Mouse (Mus musculus) forebrain, embryonic 12.5 days (tissue): ENCODE data around the gene Atp5f1. TPM values are rescaled to one million over a fixed set of nuclear protein-coding genes. Genes with fewer than 3 reads are reported as not detected.
"Not testable (repeated sequence)": the region's sequence is repeated elsewhere in the genome, so short reads cannot be mapped to it uniquely, and the experiment has no call there.

ENCODE experiments used
- ATAC-seq: fragments of 200-750 bp; cut with Nextera tagmentation; 2 replicates; pipeline ENCODE4 v1.8.0; 2017; ENCODE audit warnings: moderate TSS enrichment; ENCODE audit not compliant: low FRiP score
- H3K27ac ChIP-seq: fragments of 300-500 bp; sonication (generic); 2 replicates; pipeline ENCODE4 v1.5.1; 2016; ENCODE audit warnings: mild to moderate bottlenecking
- H3K27me3 ChIP-seq: fragments of 300-500 bp; sonication (generic); 2 replicates; pipeline ENCODE4 v1.6.1; 2016; ENCODE audit warnings: mild to moderate bottlenecking
- H3K36me3 ChIP-seq: fragments of 300-500 bp; sonication (generic); replicated peaks from 2 replicates; pipeline ENCODE4 v1.6.1; 2016; ENCODE audit warnings: mild to moderate bottlenecking
- H3K4me1 ChIP-seq: fragments of 300-500 bp; sonication (generic); 2 replicates; pipeline ENCODE4 v1.6.1; 2016
- H3K4me2 ChIP-seq: fragments of 300-500 bp; sonication (generic); 2 replicates; pipeline ENCODE4 v1.6.1; 2016; ENCODE audit warnings: mild to moderate bottlenecking, moderate library complexity
- H3K4me3 ChIP-seq: fragments of 300-500 bp; sonication (generic); replicated peaks from 2 replicates; pipeline ENCODE4 v1.5.1; 2016; ENCODE audit warnings: mild to moderate bottlenecking
- H3K9ac ChIP-seq: fragments of 300-500 bp; sonication (generic); 2 replicates; pipeline ENCODE4 v1.6.1; 2016; ENCODE audit warnings: mild to moderate bottlenecking
- H3K9me3 ChIP-seq: fragments of 300-500 bp; sonication (generic); 2 replicates; pipeline ENCODE4 v1.6.1; 2016
- WGBS: fragments of 180-500 bp; shearing (Covaris S2); methylation state at CpG from one replicate; pipeline ENCODE4 v1.1.7; 2016; 5-methylcytosine and 5-hydroxymethylcytosine counted together
- polyA plus RNA-seq: library from polyadenylated mRNA; unstranded; fragments of >200 nt; fragmentation: Nextera tagmentation; extraction: Ambion mirVana; gene quantifications from 2 replicates; pipeline ENCODE4 v1.2.1, GENCODE M21; 2016

Atp5f1 gene
- polyA plus RNA-seq, 1 experiment from 2014 or later = 455 TPM

DNA sequence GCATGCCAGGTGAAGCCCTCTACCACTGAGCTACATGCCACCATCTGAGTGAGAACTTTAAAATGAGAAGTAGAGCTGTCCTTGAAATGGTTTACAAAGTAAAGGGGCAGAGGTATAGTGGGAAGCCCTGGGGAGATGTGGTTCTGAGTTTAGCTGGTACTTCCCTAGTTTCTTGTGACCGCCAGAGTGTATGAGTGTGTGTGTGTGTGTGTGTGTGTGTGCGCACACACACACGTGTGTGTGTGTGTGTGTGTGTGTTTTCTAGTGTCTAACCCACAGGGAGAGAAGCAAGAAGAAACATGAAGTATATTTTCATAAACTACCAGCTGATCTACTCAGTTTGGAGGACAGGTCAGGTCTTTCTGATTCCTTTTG lies 31.7 kb downstream of the Atp5f1 start:
- no peaks in the 10 kb centered on the region for H3K36me3 ChIP-seq
- no peak for ATAC-seq
- no peak overlapping the region for H3K9ac ChIP-seq
- H3K4me3 ChIP-seq = no peak overlapping the region
- WGBS = 100% methylated on average over 3 of the region's 3 CpGs
- no peaks in the 10 kb centered on the region for H3K9me3 ChIP-seq
- no peak overlapping the region for H3K27ac ChIP-seq
- no peaks in the 10 kb centered on the region for H3K27me3 ChIP-seq
- no peak overlapping the region for H3K4me2 ChIP-seq
- H3K4me1 ChIP-seq = no peaks in the 10 kb centered on the region

DNA sequence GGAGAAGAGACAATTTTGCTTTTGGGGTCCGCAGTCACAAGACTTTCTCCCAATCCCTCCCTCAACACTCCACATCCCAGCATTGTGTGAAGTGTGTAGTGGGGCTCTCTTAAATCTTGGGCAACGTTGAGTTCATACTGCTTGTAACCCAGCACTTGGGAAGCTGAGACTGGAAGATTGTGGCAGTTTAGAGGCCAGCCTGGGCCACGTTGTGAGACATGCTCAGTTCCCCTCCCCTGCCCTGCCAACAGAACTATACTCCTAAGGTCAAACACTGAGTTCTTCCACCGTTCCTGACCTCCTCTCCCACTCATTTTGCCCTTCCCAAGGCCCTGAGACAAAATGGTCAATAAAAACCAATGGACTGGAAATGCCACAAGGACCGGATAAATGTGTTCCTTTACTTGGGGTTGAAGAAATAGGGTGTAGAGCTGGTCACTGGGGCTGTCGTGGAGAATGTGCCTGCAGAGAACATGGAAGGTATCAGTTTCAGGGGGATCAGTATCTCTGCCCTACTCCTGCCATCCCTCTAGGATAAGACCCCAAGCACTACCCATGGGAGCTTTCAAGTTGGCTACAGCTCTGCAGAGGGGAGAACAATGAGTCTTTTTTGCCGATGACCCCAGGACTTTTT lies 32.2 kb downstream of the Atp5f1 start:
- no peaks in the 10 kb centered on the region for H3K27me3 ChIP-seq
- 85% methylated on average over 7 of the region's 7 CpGs for WGBS

DNA sequence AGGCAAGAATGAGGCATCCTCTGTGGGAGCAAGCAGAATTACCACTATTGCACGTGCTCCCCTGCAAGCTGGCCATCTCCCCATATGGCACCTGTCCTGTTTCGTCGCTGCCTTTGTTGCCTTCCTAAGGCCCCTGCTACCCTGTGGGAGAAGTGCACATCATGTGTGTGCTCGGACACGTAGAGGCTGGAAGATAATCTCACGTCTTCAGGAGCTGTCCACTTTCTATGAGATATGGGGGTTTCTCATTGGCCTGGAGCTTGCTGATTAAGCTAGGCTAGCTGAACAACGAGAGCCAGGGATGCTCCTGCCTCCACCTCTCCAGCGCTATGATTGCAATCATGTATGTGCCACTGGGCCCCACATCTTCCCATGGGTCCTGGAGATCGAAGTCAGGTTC lies 35.3 kb downstream of the Atp5f1 start:
- no peaks in the 10 kb centered on the region for H3K4me1 ChIP-seq
- 92% methylated on average over 9 of the region's 9 CpGs for WGBS
- no peak overlapping the region for H3K4me2 ChIP-seq
- H3K36me3 ChIP-seq = no peaks in the 10 kb centered on the region
- no peaks in the 10 kb centered on the region for H3K27me3 ChIP-seq
- H3K9me3 ChIP-seq = no peaks in the 10 kb centered on the region
- H3K4me3 ChIP-seq = no peak overlapping the region
- no peak overlapping the region for H3K27ac ChIP-seq
- ATAC-seq = no peak
- no peak overlapping the region for H3K9ac ChIP-seq

More for the DNA sequence above, 32.2 kb downstream of the Atp5f1 start:
- H3K4me1 ChIP-seq = no peaks in the 10 kb centered on the region
- no peak overlapping the region for H3K4me2 ChIP-seq
- no peaks in the 10 kb centered on the region for H3K36me3 ChIP-seq
- no peak overlapping the region for H3K4me3 ChIP-seq
- H3K27ac ChIP-seq = no peak overlapping the region
- ATAC-seq = no peak
- no peaks in the 10 kb centered on the region for H3K9me3 ChIP-seq
- H3K9ac ChIP-seq = no peak overlapping the region

DNA sequence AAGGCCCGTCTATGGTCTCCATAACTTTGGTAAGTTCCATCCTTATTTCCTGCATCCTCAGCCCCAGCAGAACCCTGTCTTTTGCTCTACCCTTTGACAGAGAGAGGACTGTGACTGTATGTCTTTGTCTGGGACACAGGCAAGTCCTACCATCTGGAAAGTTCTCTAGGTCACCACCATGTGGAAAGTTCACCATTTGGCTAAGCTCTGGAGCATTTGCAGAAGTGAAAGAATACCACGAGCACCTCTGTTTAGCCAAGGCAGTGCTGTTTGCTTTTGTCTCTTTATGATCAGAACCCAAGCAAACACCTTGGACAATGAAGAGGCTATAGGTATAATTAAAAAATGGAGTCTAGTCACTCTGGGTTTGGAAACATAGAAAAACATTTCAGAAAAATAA lies 37.9 kb downstream of the Atp5f1 start:
- no peaks in the 10 kb centered on the region for H3K36me3 ChIP-seq
- no peak for ATAC-seq
- no peak overlapping the region for H3K9ac ChIP-seq
- H3K27me3 ChIP-seq = no peaks in the 10 kb centered on the region
- H3K4me3 ChIP-seq = no peak overlapping the region
- no peak overlapping the region for H3K27ac ChIP-seq
- H3K4me1 ChIP-seq = no peaks in the 10 kb centered on the region
- H3K9me3 ChIP-seq = no peaks in the 10 kb centered on the region
- H3K4me2 ChIP-seq = no peak overlapping the region
- 85% methylated on average over 2 of the region's 2 CpGs for WGBS

DNA sequence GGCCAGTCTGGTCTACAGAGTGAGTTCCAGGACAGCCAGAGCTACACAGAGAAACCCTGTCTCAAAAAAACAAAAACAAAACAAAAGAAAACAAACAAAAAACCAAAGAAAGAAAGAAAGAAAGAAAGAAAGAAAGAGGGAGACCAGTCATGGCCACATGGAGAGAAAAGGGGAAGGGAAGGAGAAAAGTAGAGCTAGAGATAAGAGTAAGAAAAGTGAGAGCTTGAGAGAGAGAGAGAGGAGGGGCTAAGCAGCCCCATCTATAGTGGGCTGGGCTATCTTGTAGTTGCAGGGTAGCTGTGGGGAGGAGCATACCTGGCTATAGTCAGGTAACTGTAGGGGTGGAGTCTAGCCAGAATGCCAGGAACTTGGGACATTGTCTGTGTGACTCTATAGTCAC lies 39.2 kb downstream of the Atp5f1 start:
- not testable (repeated sequence) for H3K27me3 ChIP-seq, ATAC-seq

DNA sequence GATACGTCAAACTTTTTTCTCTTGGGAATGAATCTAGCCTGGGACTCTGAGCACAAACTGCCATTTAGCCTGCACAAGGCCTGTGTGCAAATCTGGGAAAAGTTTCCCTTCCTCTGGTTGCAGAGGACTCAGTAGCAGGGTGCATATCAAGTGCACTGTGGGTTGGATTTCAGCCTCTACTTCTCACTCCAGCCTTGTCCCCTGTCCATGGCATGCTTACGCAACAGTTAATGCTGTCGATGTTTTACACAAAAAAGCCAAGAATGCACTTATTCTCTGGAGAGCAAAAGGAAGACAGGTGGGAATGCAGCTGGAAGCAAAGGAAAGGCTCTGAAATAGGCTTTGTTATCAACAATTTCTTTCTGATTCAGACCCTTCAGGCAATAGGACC lies 41.5 kb downstream of the Atp5f1 start:
- Histone ChIP-seq H3K27ac (no peak overlapping the region), H3K4me2 (no peak overlapping the region), H3K9ac (no peak overlapping the region), H3K4me1 (no peaks in the 10 kb centered on the region), H3K4me3 (no peak overlapping the region), H3K9me3 (no peaks in the 10 kb centered on the region), H3K36me3 (no peaks in the 10 kb centered on the region), H3K27me3 (no peaks in the 10 kb centered on the region)
- WGBS = 82% methylated on average over 3 of the region's 3 CpGs
- ATAC-seq = no peak

More for the DNA sequence above, 39.2 kb downstream of the Atp5f1 start:
- not testable (repeated sequence) for H3K9me3 ChIP-seq, H3K4me3 ChIP-seq, H3K4me2 ChIP-seq, H3K9ac ChIP-seq, H3K27ac ChIP-seq, H3K4me1 ChIP-seq, H3K36me3 ChIP-seq

DNA sequence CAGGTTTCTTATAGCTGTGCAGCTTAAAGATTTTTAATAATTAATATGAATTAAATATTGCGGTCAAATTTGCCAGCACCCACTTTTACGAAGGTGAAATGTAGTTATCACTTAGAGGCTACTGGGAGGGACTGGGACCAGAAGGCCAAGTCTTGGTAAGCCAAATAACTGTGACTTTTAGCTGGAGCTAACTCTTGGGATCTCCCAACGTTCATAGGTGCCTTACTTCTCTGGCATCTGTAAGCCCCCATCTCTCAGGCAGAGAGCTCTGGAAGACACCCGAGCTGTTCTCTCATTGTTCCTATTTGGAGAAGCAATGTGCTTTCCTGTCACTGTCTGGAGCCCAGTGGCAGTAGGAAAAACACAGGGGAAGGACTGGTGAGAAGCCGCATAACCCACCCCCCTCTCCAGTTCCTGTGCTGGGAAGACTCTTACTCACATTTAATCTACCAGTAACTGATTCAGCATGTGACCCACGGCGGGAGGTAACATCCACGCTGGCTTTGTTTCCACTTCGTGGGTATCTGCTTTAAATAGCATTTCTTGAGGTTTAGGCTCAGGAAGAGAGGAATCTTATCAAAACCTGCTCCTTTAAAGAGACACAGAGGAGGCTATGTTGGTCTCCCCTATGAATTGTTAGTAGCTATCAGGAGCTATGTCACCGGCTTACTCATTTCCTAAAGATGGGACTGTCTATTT lies 42.1 kb downstream of the Atp5f1 start:
- Histone ChIP-seq H3K27ac (no peak overlapping the region), H3K27me3 (no peaks in the 10 kb centered on the region), H3K9ac (no peak overlapping the region), H3K4me1 (no peaks in the 10 kb centered on the region), H3K4me2 (no peak overlapping the region), H3K36me3 (no peaks in the 10 kb centered on the region), H3K9me3 (no peaks in the 10 kb centered on the region), H3K4me3 (no peak overlapping the region)
- no peak for ATAC-seq
- WGBS = 76% methylated on average over 10 of the region's 10 CpGs

DNA sequence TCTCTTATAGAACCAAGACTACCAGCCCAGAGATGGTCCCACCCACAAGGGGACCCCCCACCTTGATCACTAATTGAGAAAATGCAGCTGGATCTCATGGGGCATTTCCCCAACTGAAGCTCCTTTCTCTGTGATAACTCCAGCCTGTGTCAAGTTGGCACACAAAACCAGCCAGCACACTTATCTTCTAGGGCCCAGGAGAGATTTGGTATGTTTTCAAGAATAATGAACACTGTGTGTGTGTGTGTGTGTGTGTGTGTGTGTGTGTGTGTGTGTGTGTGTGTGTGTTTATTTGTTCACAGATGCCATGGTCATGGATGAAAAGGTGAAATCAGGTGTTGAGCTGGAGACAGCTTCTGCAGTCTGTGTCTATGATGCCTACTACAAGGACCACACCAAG lies 43.4 kb downstream of the Atp5f1 start:
- not testable (repeated sequence) for H3K9me3 ChIP-seq, H3K27me3 ChIP-seq, H3K4me3 ChIP-seq, H3K27ac ChIP-seq, ATAC-seq, H3K4me1 ChIP-seq, H3K36me3 ChIP-seq, H3K9ac ChIP-seq, H3K4me2 ChIP-seq

DNA sequence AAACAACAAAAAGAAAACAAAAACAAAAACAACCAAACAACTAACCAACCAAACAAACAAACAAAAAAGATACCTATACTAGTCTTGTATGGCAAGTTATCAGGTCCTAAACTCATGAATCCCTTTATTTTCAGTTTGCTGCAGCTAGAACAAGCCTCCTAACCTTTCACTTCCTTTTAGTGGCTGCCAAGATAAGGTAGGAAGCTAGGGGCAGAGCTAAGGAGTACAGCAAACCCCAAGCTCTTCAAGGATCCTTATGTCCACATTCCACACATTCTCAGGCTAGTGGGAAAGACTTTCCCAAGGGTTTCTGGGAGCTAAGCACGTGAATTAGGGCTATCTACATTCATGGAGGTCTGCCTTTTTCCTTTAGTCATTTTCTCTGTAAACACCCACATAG lies 44.6 kb downstream of the Atp5f1 start:
- Histone ChIP-seq H3K4me3 (no peak overlapping the region), H3K36me3 (no peaks in the 10 kb centered on the region), H3K27ac (no peak overlapping the region), H3K27me3 (no peaks in the 10 kb centered on the region), H3K4me2 (no peak overlapping the region), H3K9me3 (no peaks in the 10 kb centered on the region), H3K9ac (no peak overlapping the region), H3K4me1 (no peaks in the 10 kb centered on the region)
- WGBS = 50% methylated on average over 1 of the region's 1 CpGs
- no peak for ATAC-seq

DNA sequence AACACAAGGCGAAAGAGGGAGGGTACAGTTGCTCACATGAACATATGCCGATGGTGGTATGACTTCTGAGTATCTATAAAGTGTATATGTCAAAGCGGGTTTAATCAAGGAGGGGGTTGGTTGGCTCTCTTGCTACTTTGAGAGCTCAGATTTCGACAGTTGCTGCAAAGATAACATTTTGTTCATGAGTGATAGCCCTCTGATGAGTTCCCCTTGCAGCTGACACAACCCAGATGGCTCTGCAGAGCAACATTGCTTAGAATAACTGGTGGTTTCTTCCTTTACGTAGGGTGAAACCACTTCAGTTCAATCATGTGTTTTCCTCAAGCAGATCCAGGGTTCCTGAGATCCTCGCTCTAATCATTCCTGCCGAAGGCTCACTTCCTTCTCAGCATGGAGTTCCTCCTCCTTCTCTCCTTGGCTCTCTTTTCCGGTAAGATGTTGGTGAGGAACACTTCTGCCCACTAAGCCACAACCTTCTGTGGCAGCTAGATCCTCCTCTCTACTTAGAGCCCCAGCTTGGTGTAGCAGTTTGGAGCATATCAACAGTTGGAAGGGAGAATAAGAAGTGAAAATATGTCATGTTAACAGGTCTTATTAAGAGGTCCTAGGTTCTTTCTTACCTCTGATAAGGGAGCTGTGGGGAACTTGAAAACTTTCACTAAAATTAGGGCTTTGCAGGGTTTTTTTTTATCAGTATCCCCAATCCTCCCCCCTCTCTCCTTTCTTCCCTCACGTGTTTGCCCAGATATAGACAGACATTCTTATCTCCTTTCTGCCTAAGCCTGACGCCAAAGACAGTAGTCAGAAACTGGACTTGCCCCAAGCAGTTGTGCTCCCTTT lies 45.8 kb downstream of the Atp5f1 start:
- ATAC-seq = no peak
- 84% methylated on average over 10 of the region's 10 CpGs for WGBS

DNA sequence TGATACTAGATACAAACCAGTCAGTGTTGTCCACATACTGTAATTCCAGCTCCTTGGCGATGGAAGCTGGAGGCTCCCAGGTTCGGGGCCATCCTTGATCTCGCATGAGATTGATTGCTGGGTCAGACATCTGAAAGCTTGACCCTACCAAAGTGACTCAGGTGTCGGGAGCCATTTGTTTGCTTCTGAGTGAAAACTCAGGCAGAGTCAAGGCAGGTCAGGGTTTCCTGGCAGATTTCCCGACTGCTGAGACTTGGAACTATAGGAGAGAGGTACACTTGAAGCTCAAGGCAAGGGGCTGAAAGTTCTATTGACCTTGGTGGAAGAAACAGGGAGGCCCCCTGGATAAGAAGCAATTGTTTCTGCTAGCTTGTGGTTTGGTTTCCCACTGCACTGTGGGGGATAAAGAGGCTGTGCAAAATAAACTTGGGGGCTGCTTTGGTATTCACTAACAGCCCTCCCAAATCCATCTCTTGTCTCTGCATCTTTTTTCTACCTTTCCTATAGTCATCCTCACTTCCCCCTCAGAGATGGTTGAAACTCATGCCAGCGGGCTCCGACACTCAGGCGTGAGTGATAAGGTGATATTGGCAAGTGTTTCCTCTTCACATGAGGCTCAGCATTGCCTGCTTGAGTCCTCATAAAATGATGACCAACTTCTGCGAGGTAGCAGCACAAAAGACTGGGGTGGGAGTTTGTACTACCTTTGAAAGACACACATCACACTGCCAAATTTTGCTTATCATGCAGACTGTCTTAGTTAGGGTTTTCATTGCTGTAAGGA lies 47.6 kb downstream of the Atp5f1 start:
- WGBS = 86% methylated on average over 9 of the region's 9 CpGs
- no peak overlapping the region for H3K4me2 ChIP-seq
- no peaks in the 10 kb centered on the region for H3K36me3 ChIP-seq
- H3K9ac ChIP-seq = no peak overlapping the region
- no peak overlapping the region for H3K4me3 ChIP-seq
- H3K4me1 ChIP-seq = no peaks in the 10 kb centered on the region
- no peak for ATAC-seq
- H3K27me3 ChIP-seq = no peaks in the 10 kb centered on the region
- no peaks in the 10 kb centered on the region for H3K9me3 ChIP-seq
- no peak overlapping the region for H3K27ac ChIP-seq

More for the DNA sequence above, 45.8 kb downstream of the Atp5f1 start:
- no peak overlapping the region for H3K4me2 ChIP-seq
- H3K27me3 ChIP-seq = no peaks in the 10 kb centered on the region
- H3K4me3 ChIP-seq = no peak overlapping the region
- no peak overlapping the region for H3K27ac ChIP-seq
- no peaks in the 10 kb centered on the region for H3K36me3 ChIP-seq
- no peaks in the 10 kb centered on the region for H3K4me1 ChIP-seq
- H3K9me3 ChIP-seq = no peaks in the 10 kb centered on the region
- no peak overlapping the region for H3K9ac ChIP-seq

DNA sequence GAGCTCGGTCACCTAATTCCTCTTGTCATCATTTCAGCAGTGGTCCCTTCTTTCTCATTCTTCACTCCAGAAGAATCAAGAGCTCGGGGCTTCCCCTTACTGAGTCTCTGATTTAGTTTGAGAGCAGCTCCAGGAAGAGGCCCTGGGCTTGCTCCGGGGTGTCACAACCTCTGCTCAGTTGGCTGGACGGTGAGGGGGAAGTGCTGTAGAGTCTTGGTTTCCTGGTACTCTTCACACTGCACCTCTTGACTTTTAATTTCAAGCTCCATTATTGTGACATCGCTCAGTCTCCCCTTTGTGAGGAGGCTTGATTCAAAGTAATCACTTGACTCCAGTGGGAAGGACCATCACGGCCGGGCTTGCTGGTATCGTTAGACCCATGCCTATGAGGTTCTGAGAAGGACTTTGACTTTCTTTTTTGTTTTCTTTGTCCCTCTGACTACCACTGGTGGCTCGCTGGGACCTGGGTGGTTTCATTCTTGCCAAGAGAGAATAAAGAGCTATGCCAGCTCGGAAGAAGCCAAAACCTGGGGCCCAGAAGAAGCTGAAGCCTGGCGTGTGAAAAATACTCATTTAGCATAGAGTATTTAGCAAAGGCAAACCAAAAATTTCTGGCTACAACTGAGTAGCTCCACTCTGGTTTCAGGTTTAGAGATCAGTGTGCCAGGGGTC lies 49.2 kb downstream of the Atp5f1 start:
- no peak overlapping the region for H3K4me3 ChIP-seq
- no peak overlapping the region for H3K4me2 ChIP-seq
- H3K4me1 ChIP-seq = no peaks in the 10 kb centered on the region
- 79% methylated on average over 11 of the region's 11 CpGs for WGBS
- no peaks in the 10 kb centered on the region for H3K9me3 ChIP-seq
- H3K27ac ChIP-seq = no peak overlapping the region
- no peaks in the 10 kb centered on the region for H3K36me3 ChIP-seq
- no peak for ATAC-seq
- H3K9ac ChIP-seq = no peak overlapping the region
- H3K27me3 ChIP-seq = no peaks in the 10 kb centered on the region
